Mouse (Mus musculus) CH12.LX (cell line): ENCODE measurements around the gene Haao. TPM values are rescaled to one million over a fixed set of nuclear protein-coding genes. Genes with fewer than 3 reads are reported as not detected.

Experiments used
- DNase-seq: peaks from one replicate; pipeline ENCODE4 v3.0.0-alpha.2; 2013; ENCODE audit errors: extremely low read depth
- H3K27ac ChIP-seq: 2 replicates; pipeline ENCODE4 v1.5.1; 2012; ENCODE audit warnings: low read depth, mild to moderate bottlenecking, control low read depth, moderate library complexity; ENCODE audit not compliant: insufficient read depth
- H3K27me3 ChIP-seq: replicated peaks from 2 replicates; pipeline ENCODE3; 2012; ENCODE audit warnings: inconsistent platforms
- H3K36me3 ChIP-seq, 2 experiments: replicated peaks in 1 of 2; 2 replicates each; pipeline versions ENCODE3 to v1.6.1; 2012; ENCODE audit warnings: inconsistent platforms in 1 of 2, low read length in 1 of 2, mild to moderate bottlenecking in 1 of 2, mixed read lengths in 1 of 2, moderate library complexity in 1 of 2; ENCODE audit not compliant: control insufficient read depth in 1 of 2, insufficient read depth in 1 of 2
- H3K4me1 ChIP-seq, 2 experiments: 2 replicates each; pipeline ENCODE4 v1.6.1; 2012; ENCODE audit warnings: inconsistent platforms in 1 of 2, moderate library complexity in 1 of 2; ENCODE audit not compliant: insufficient read depth in 2 of 2, control insufficient read depth in 1 of 2
- H3K4me2 ChIP-seq: 2 replicates; pipeline ENCODE4 v1.6.1; 2012; ENCODE audit warnings: low read depth, mild to moderate bottlenecking, control low read depth; ENCODE audit not compliant: poor library complexity, insufficient read depth, severe bottlenecking
- H3K4me3 ChIP-seq, 3 experiments: fragments of 150-350 bp in 1 of 3; sonication (generic) in 1 of 3; replicated peaks in 1 of 3; 2 replicates each; pipeline versions ENCODE3 to v1.5.1; 2011 to 2012; ENCODE audit warnings: low read depth in 2 of 3, low read length in 2 of 3, mild to moderate bottlenecking in 2 of 3, moderate library complexity in 2 of 3, control low read depth in 1 of 3, improper control_type of control experiment in 1 of 3, inconsistent platforms in 1 of 3, mixed read lengths in 1 of 3; ENCODE audit not compliant: poor library complexity in 1 of 3
- H3K79me2 ChIP-seq: replicated peaks from 2 replicates; pipeline ENCODE4 v1.6.1; 2012; ENCODE audit warnings: mild to moderate bottlenecking, moderate library complexity; ENCODE audit not compliant: control insufficient read depth, poor library complexity, insufficient read depth, severe bottlenecking; ENCODE audit errors: extremely low read depth
- H3K9ac ChIP-seq: 2 replicates; pipeline ENCODE4 v1.6.1; 2012; ENCODE audit warnings: low read depth, mild to moderate bottlenecking, control low read depth, moderate library complexity; ENCODE audit not compliant: insufficient read depth
- H3K9me3 ChIP-seq: replicated peaks from 2 replicates; pipeline ENCODE3; 2012; ENCODE audit warnings: low read length, inconsistent platforms, mixed read lengths
- BHLHE40 ChIP-seq: IDR thresholded peaks from 2 replicates; pipeline ENCODE4 v1.6.1; 2011; ENCODE audit warnings: mild to moderate bottlenecking, low read depth, low read length, improper control_type of control experiment
- CHD1 ChIP-seq: IDR thresholded peaks from 2 replicates; pipeline ENCODE4 v1.6.1; 2012; ENCODE audit warnings: low read depth, low read length, improper control_type of control experiment, inconsistent platforms
- CHD2 ChIP-seq: IDR thresholded peaks from 2 replicates; pipeline ENCODE4 v1.6.1; 2011; ENCODE audit warnings: low read length, improper control_type of control experiment
- CTCF ChIP-seq, 2 experiments: IDR thresholded peaks in 1 of 2; conservative IDR thresholded peaks in 1 of 2; 2 replicates each; pipeline ENCODE4 v1.5.1; 2011 to 2012; ENCODE audit warnings: low read depth in 2 of 2, low read length in 2 of 2, improper control_type of control experiment in 1 of 2, inconsistent platforms in 1 of 2, mild to moderate bottlenecking in 1 of 2, moderate library complexity in 1 of 2
- E2F4 ChIP-seq: IDR thresholded peaks from 2 replicates; pipeline ENCODE4 v1.6.1; 2011; ENCODE audit warnings: low read depth, low read length, improper control_type of control experiment; ENCODE audit not compliant: insufficient replicate concordance
- ETS1 ChIP-seq: conservative IDR thresholded peaks from 2 replicates; pipeline ENCODE4 v1.6.1; 2012; ENCODE audit warnings: low read depth, mild to moderate bottlenecking, inconsistent platforms, low read length, improper control_type of control experiment, moderate library complexity
- GABPA ChIP-seq: IDR thresholded peaks from 2 replicates; pipeline ENCODE4 v1.6.1; 2012; ENCODE audit warnings: low read depth, low read length, improper control_type of control experiment, inconsistent platforms; ENCODE audit not compliant: insufficient replicate concordance
- HCFC1 ChIP-seq: IDR thresholded peaks from 2 replicates; pipeline ENCODE4 v1.6.1; 2012; ENCODE audit warnings: low read depth, mild to moderate bottlenecking, inconsistent platforms, low read length, improper control_type of control experiment
- KAT2A ChIP-seq: IDR thresholded peaks from 2 replicates; pipeline ENCODE4 v1.6.1; 2012; ENCODE audit warnings: low read length, improper control_type of control experiment, inconsistent platforms; ENCODE audit not compliant: insufficient replicate concordance
- MAFK ChIP-seq: IDR thresholded peaks from 2 replicates; pipeline ENCODE4 v1.6.1; 2011; ENCODE audit warnings: low read length, improper control_type of control experiment; ENCODE audit not compliant: insufficient replicate concordance
- MAZ ChIP-seq: IDR thresholded peaks from 2 replicates; pipeline ENCODE4 v1.6.1; 2012; ENCODE audit warnings: low read depth, mild to moderate bottlenecking, inconsistent platforms, low read length, improper control_type of control experiment, moderate library complexity
- MEF2A ChIP-seq: IDR thresholded peaks from 2 replicates; pipeline ENCODE4 v1.6.1; 2014; ENCODE audit warnings: low read depth, mild to moderate bottlenecking, inconsistent platforms, low read length, improper control_type of control experiment, borderline replicate concordance
- MXI1 ChIP-seq: IDR thresholded peaks from 2 replicates; pipeline ENCODE4 v1.6.1; 2011; ENCODE audit warnings: mild to moderate bottlenecking, low read depth, low read length, improper control_type of control experiment
- MYC ChIP-seq: IDR thresholded peaks from 2 replicates; pipeline ENCODE4 v1.6.1; 2011; ENCODE audit warnings: low read depth, mild to moderate bottlenecking, improper control_type of control experiment, low read length
- NRF1 ChIP-seq: IDR thresholded peaks from 2 replicates; pipeline ENCODE4 v1.6.1; 2014; ENCODE audit warnings: low read depth, mild to moderate bottlenecking, inconsistent platforms, low read length, improper control_type of control experiment, moderate library complexity
- PAX5 ChIP-seq: IDR thresholded peaks from 2 replicates; pipeline ENCODE4 v1.6.1; 2012; ENCODE audit warnings: low read length, inconsistent platforms, mixed read lengths
- POLR2A ChIP-seq: IDR thresholded peaks from 2 replicates; pipeline ENCODE4 v1.6.1; 2011; ENCODE audit warnings: low read depth, mild to moderate bottlenecking, improper control_type of control experiment, low read length
- POLR2AphosphoS2 ChIP-seq: IDR thresholded peaks from 2 replicates; pipeline ENCODE4 v1.6.1; 2011; ENCODE audit warnings: low read depth, low read length, improper control_type of control experiment
- RCOR1 ChIP-seq: conservative IDR thresholded peaks from 2 replicates; pipeline ENCODE4 v1.6.1; 2012; ENCODE audit warnings: low read depth, mild to moderate bottlenecking, inconsistent platforms, low read length, improper control_type of control experiment
- SIN3A ChIP-seq: IDR thresholded peaks from 2 replicates; pipeline ENCODE4 v1.6.1; 2012; ENCODE audit warnings: low read length, improper control_type of control experiment, inconsistent platforms
- SMC3 ChIP-seq: IDR thresholded peaks from 2 replicates; pipeline ENCODE4 v1.6.1; 2011; ENCODE audit warnings: low read depth, low read length, improper control_type of control experiment
- TBP ChIP-seq: conservative IDR thresholded peaks from 2 replicates; pipeline ENCODE4 v1.6.1; 2011; ENCODE audit warnings: low read depth, low read length, improper control_type of control experiment
- TCF12 ChIP-seq: IDR thresholded peaks from 2 replicates; pipeline ENCODE4 v1.6.1; 2014; ENCODE audit warnings: low read depth, mild to moderate bottlenecking, inconsistent platforms, low read length, improper control_type of control experiment
- UBTF ChIP-seq: IDR thresholded peaks from 2 replicates; pipeline ENCODE4 v1.6.1; 2012; ENCODE audit warnings: low read depth, mild to moderate bottlenecking, inconsistent platforms, low read length, improper control_type of control experiment, moderate library complexity
- USF2 ChIP-seq: conservative IDR thresholded peaks from 2 replicates; pipeline ENCODE4 v1.6.1; 2011; ENCODE audit warnings: low read depth, low read length, improper control_type of control experiment
- ZC3H11A ChIP-seq: IDR thresholded peaks from 2 replicates; pipeline ENCODE4 v1.6.1; 2012; ENCODE audit warnings: low read depth, mild to moderate bottlenecking, inconsistent platforms, low read length, improper control_type of control experiment
- ZKSCAN1 ChIP-seq: IDR thresholded peaks from 2 replicates; pipeline ENCODE4 v1.6.1; 2012; ENCODE audit warnings: low read depth, inconsistent platforms, low read length, improper control_type of control experiment, borderline replicate concordance
- ZNF384 ChIP-seq: IDR thresholded peaks from 2 replicates; pipeline ENCODE4 v1.6.1; 2012; ENCODE audit warnings: low read depth, low read length, improper control_type of control experiment, inconsistent platforms
- dilution Hi-C: fragments of 300-500 bp; cut with MboI; formaldehyde crosslinking; loops from 2 replicates; pipeline ENCODE4 v1.14.3; 2020; ENCODE audit warnings: low sequenced_read_pairs; ENCODE audit not compliant: extremely low pct_unique_long_range_greater_than_20kb, extremely low pct_ligation_motif_present
- in situ Hi-C: fragments of 300-500 bp; cut with MboI; formaldehyde crosslinking; loops from 3 replicates; pipeline ENCODE4 v1.14.3; 2019; ENCODE audit warnings: low sequenced_read_pairs, low pct_ligation_motif_present, low pct_unique_long_range_greater_than_20kb, mixed read lengths
- polyA plus RNA-seq: library from polyadenylated mRNA; unstranded; fragments of >175 nt; gene quantifications from 2 replicates; pipeline ENCODE4 v1.2.1, GENCODE M21; 2012; ENCODE audit warnings: low read depth; ENCODE audit not compliant: insufficient read length
- total RNA-seq, 2 experiments: library from RNA; depleted of rRNA; stranded (reverse); fragments of 300-350 nt in 1 of 2; fragments of >200 nt in 1 of 2; gene quantifications; 2 replicates each; pipeline ENCODE4 v1.2.3; 2012 to 2014

Haao gene
- total and polyA plus RNA-seq, 3 experiments, result 18.6 to 30.6 (median 19.1) TPM

- H3K4me1 ChIP-seq, result peaks cover 3 to 7% of the 10 kb centered on the region in 2 experiments; a peak in 3 of 4 replicates
- no peak overlapping the region for H3K9ac ChIP-seq
- dilution Hi-C loops, result no loop called here
- in situ Hi-C loops, result loop anchor here (10.0 kb wide), 3 partner anchors 125 to 585 kb away; no protein-coding TSS in a partner anchor
- no peaks in the 10 kb centered on the region for H3K9me3 ChIP-seq
- H3K4me3 ChIP-seq, result no peak overlapping the region
- H3K27me3 ChIP-seq, result no peaks in the 10 kb centered on the region
- no peaks in the 10 kb centered on the region for H3K36me3 ChIP-seq
- H3K27ac ChIP-seq, result no peak overlapping the region
- no peak for DNase-seq
- H3K79me2 ChIP-seq, result no peaks in the 10 kb centered on the region
- no peak for TF ChIP-seq TBP
- no peak for TF ChIP-seq ZKSCAN1
- no peak for TF ChIP-seq ETS1
- no peak for TF ChIP-seq CHD1
- no peak for TF ChIP-seq HCFC1
- no peak for TF ChIP-seq MAZ
- TF ChIP-seq CTCF (conservative IDR thresholded peaks at IDR 0.05 in 1 of 2, IDR thresholded peaks at IDR 0.05 in 1 of 2; ENCODE audit: low read depth in 2 of 2, low read length in 2 of 2), result no peak
- TF ChIP-seq SMC3, result no peak
- no peak for TF ChIP-seq MYC
- TF ChIP-seq MEF2A, result no peak
- no peak for TF ChIP-seq PAX5
- no peak for TF ChIP-seq MXI1
- TF ChIP-seq RCOR1, result no peak
- TF ChIP-seq BHLHE40, result no peak
- TF ChIP-seq E2F4, result no peak
- no peak for TF ChIP-seq ZC3H11A
- TF ChIP-seq USF2, result no peak
- H3K4me2 ChIP-seq, result no peak overlapping the region
These were observed 11.9 kb upstream of the Haao start for GRCm38 (mm10) chr17:83859639-83860038.

- H3K27me3 ChIP-seq, result no peaks in the 10 kb centered on the region
- dilution Hi-C loops (no loop called here), in situ Hi-C loops (loop anchor here (10.0 kb wide), 2 partner anchors 124 to 204 kb away; no protein-coding TSS in a partner anchor)
- no peaks in the 10 kb centered on the region for H3K79me2 ChIP-seq
- DNase-seq, result no peak
- no peaks in the 10 kb centered on the region for H3K9me3 ChIP-seq
- H3K27ac ChIP-seq, result no peak overlapping the region
- no peak for TF ChIP-seq GABPA
- TF ChIP-seq E2F4, result no peak
- no peak for TF ChIP-seq USF2
- no peak for TF ChIP-seq MAFK
- no peak for TF ChIP-seq UBTF
- no peak for TF ChIP-seq TCF12
- no peak for TF ChIP-seq NRF1
- TF ChIP-seq SMC3, result no peak
- no peak for TF ChIP-seq POLR2A
- TF ChIP-seq KAT2A, result no peak
- TF ChIP-seq CHD2, result no peak
- TF ChIP-seq RCOR1, result no peak
- TF ChIP-seq POLR2AphosphoS2, result no peak
- TF ChIP-seq ZNF384, result no peak
- no peak for TF ChIP-seq SIN3A
- no peak overlapping the region for H3K9ac ChIP-seq
- no peaks in the 10 kb centered on the region for H3K36me3 ChIP-seq
- H3K4me1 ChIP-seq, result peaks cover 3 to 15% of the 10 kb centered on the region in 2 experiments; a peak in 3 of 4 replicates
- H3K4me2 ChIP-seq, result no peak overlapping the region
- H3K4me3 ChIP-seq, result no peak overlapping the region
These were observed 10.7 kb upstream of the Haao start for GRCm38 (mm10) chr17:83858413-83858812.
